Mouse (Mus musculus): ENCODE measurements around the gene Tmem40. TPM values are rescaled to one million over a fixed set of nuclear protein-coding genes. Genes with fewer than 3 reads are reported as not detected.
A peak's percentile ranks its signal among the peaks of the same experiment; 100 is the strongest.

Tmem40 gene
- polyA plus RNA-seq, 1 experiment from 2014 or later, result 0.78 TPM

DNA sequence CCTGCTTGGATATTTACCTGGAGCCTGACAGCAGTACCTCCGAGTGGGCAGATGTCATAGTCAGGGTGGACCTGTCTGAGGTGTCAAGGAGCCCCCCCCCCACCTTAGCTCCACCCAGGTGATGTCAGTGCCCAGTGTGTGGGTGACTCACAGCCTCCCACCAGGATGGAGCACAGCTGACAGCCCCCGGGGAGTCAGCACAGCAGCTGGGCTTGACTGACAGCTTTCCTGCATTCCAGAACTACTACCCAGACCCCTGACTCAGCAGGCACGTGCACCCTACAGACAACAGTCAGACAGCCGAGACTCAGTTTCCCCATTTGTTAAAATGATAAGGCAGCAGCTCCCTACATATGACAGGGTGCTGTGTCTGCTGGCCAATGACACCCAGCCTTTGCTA lies 1.2 kb downstream of the Tmem40 start:
- Histone ChIP-seq H3K27me3 (replicated peaks) (no peaks in the 10 kb centered on the region), H3K9ac (no peak overlapping the region), H3K36me3 (no peaks in the 10 kb centered on the region), H3K27ac (no peak overlapping the region), H3K4me1 (replicated peaks) (peaks cover 21% of the 10 kb centered on the region), H3K4me2 (replicated peaks) (no peak overlapping the region), H3K4me3 (replicated peaks) (no peak overlapping the region), H3K9me3 (no peaks in the 10 kb centered on the region)
- WGBS, result 47% methylated on average over 4 of the region's 4 CpGs
- ATAC-seq, result no peak

- no peaks in the 10 kb centered on the region for H3K36me3 ChIP-seq
- no peak overlapping the region for H3K27ac ChIP-seq
- no peak overlapping the region for H3K9ac ChIP-seq
- ATAC-seq, result no peak
- 93% methylated on average over 4 of the region's 4 CpGs for WGBS
- no peak overlapping the region for H3K4me3 ChIP-seq (replicated peaks)
- peaks cover 21% of the 10 kb centered on the region for H3K4me1 ChIP-seq (replicated peaks)
- H3K4me2 ChIP-seq (replicated peaks), result no peak overlapping the region
- H3K9me3 ChIP-seq, result no peaks in the 10 kb centered on the region
- H3K27me3 ChIP-seq (replicated peaks), result no peaks in the 10 kb centered on the region
Measured at GRCm38 (mm10) chr6:115760137-115760536, 2.1 kb downstream of the Tmem40 start.

DNA sequence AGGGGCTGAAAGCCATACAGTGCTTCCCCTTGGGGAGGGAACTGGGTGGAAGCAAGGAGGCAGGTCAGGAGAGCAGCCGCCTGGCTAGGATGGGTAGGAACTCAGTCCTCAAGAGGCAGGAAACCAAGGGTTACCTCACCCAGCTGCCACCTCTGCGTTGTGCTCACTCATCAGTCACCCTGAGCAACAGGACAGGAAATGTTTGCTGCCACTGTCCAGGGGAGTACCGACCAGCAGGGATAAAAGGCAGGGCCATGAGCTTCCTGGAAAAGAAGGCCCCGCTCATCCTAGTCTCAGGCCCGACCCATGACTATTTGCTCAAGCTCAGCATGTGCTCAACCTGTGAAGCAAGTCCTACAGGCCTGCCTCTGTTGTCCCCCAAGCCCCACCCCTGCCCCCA lies 2.7 kb downstream of the Tmem40 start:
- Histone ChIP-seq H3K36me3 (no peaks in the 10 kb centered on the region), H3K4me1 (replicated peaks) (peaks cover 19% of the 10 kb centered on the region), H3K9me3 (no peaks in the 10 kb centered on the region), H3K4me3 (replicated peaks) (no peak overlapping the region), H3K9ac (no peak overlapping the region), H3K4me2 (replicated peaks) (no peak overlapping the region), H3K27me3 (replicated peaks) (no peaks in the 10 kb centered on the region), H3K27ac (no peak overlapping the region)
- 29% methylated on average over 5 of the region's 5 CpGs for WGBS
- peak; percentile 24 for ATAC-seq

GRCm38 (mm10) chr6:115758981-115759435 lies 3.2 kb downstream of the Tmem40 start:
- no peak overlapping the region for H3K4me2 ChIP-seq (replicated peaks)
- H3K27me3 ChIP-seq (replicated peaks), result no peaks in the 10 kb centered on the region
- no peak overlapping the region for H3K9ac ChIP-seq
- no peak overlapping the region for H3K27ac ChIP-seq
- peak; percentile 53; the same call in 1 of the 2 replicates for ATAC-seq
- peaks cover 16% of the 10 kb centered on the region for H3K4me1 ChIP-seq (replicated peaks)
- no peaks in the 10 kb centered on the region for H3K36me3 ChIP-seq
- H3K9me3 ChIP-seq, result no peaks in the 10 kb centered on the region
- H3K4me3 ChIP-seq (replicated peaks), result no peak overlapping the region
- 48% methylated on average over 9 of the region's 9 CpGs for WGBS

DNA sequence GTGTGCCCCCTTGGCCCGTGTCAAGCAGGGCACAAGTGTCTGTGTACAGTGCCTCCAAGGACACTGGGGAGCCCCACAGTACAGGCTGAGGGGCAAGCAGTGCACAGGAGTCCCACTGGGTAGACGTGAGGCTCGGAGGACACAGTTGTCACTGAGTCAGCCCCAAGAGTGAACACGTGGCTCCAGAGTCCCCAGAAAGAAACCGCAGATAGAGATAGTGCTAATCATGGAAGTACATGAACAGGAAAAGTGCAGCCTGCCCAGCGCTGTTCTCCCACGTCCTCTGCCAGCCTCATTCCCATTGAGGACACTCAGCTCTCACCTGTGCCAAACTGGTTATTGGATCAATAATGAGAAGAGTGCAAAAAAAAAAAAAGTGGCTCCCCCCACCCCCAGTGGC lies 6.7 kb downstream of the Tmem40 start:
- H3K9me3 ChIP-seq, result no peaks in the 10 kb centered on the region
- H3K27me3 ChIP-seq (replicated peaks), result no peaks in the 10 kb centered on the region
- no peak overlapping the region for H3K4me3 ChIP-seq (replicated peaks)
- no peak overlapping the region for H3K9ac ChIP-seq
- H3K4me1 ChIP-seq (replicated peaks), result 0 out of 2 replicates have a peak, but pooled peaks cover 8% of the 10 kb centered on the region
- 79% methylated on average over 7 of the region's 7 CpGs for WGBS
- H3K36me3 ChIP-seq, result no peaks in the 10 kb centered on the region
- H3K4me2 ChIP-seq (replicated peaks), result no peak overlapping the region
- no peak overlapping the region for H3K27ac ChIP-seq
- 0 out of 2 replicates have a peak, but pooled peaks have one; percentile 18 for ATAC-seq

GRCm38 (mm10) chr6:115746326-115746725 lies 15.9 kb downstream of the Tmem40 start:
- Histone ChIP-seq H3K27ac (no peak overlapping the region), H3K27me3 (replicated peaks) (no peaks in the 10 kb centered on the region), H3K36me3 (no peaks in the 10 kb centered on the region), H3K9ac (no peak overlapping the region), H3K9me3 (no peaks in the 10 kb centered on the region), H3K4me1 (replicated peaks) (no peaks in the 10 kb centered on the region), H3K4me3 (replicated peaks) (no peak overlapping the region), H3K4me2 (replicated peaks) (no peak overlapping the region)
- ATAC-seq, result no peak
- WGBS, result 69% methylated on average over 1 of the region's 1 CpGs

DNA sequence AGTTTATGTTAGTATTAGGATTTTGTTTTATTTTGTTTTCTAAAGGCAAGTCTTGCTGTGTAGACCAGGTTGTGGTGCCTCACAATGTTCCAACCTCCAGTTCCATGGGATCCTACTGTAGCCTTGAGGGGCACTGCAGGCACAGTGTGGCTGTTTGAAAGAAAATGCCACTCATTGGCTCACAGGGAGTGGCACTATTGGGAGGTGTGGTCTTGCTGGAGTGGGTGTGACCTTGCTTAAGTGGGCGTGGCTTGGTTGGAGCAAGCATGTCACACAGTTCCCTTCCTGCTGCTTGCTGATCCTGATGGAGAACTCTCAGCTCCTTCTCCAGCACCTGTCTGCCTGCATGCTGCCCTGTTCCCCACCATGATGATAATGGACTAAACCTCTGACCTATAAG lies 18.6 kb downstream of the Tmem40 start:
- WGBS, result 0% methylated on average over 1 of the region's 1 CpGs
- peak; percentile 95 for ATAC-seq
- H3K9ac ChIP-seq, result no peak overlapping the region

DNA sequence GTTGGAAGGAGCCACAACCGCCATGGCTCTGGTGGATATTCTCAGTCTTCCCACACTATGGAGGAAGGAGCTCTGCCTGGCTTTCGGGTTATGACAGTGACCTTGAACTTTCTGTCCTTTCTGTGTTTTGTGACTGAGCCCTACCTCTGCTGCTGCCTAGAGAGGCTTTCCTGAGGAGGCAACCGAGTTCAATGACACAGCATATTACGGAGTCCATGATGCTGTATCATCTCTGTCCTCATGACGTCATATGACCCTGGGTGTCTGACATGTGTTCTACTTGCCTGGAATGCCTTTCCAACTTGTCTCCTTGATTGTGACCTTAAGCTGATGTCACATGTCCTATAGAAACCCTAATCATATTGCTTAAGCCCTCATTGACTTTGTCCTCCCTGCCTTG lies 23.2 kb downstream of the Tmem40 start:
- H3K4me1 ChIP-seq (replicated peaks), result no peaks in the 10 kb centered on the region
- no peaks in the 10 kb centered on the region for H3K27me3 ChIP-seq (replicated peaks)
- H3K9me3 ChIP-seq, result no peaks in the 10 kb centered on the region
- no peak for ATAC-seq
- no peaks in the 10 kb centered on the region for H3K36me3 ChIP-seq
- H3K4me2 ChIP-seq (replicated peaks), result no peak overlapping the region
- no peak overlapping the region for H3K4me3 ChIP-seq (replicated peaks)
- WGBS, result 86% methylated on average over 5 of the region's 5 CpGs
- no peak overlapping the region for H3K9ac ChIP-seq
- no peak overlapping the region for H3K27ac ChIP-seq

More for the DNA sequence above, 18.6 kb downstream of the Tmem40 start:
- no peak overlapping the region for H3K4me3 ChIP-seq (replicated peaks)
- no peaks in the 10 kb centered on the region for H3K4me1 ChIP-seq (replicated peaks)
- no peak overlapping the region for H3K27ac ChIP-seq
- H3K4me2 ChIP-seq (replicated peaks), result no peak overlapping the region
- H3K36me3 ChIP-seq, result no peaks in the 10 kb centered on the region
- H3K9me3 ChIP-seq, result no peaks in the 10 kb centered on the region
- H3K27me3 ChIP-seq (replicated peaks), result no peaks in the 10 kb centered on the region

DNA sequence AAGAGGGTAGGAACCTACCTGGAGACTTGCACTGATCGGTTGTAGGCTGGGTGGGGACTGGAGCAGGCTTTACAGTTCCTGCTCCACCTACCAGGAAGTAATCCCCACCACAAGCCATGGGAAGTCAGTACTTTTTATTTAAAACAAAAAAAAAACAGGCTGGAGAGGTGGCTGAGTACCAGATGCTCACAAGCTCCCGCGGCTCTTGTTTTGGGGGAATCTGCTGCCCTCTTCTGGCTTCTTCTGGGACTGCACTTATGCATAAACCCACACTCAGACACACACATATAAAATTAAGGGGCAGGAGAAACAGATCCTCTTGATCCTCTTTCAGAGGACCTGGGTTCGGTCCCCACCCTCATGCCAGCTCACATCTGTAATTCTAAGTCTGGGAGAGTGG lies 27.3 kb downstream of the Tmem40 start:
- no peaks in the 10 kb centered on the region for H3K4me1 ChIP-seq (replicated peaks)
- H3K4me3 ChIP-seq (replicated peaks), result no peak overlapping the region
- no peak overlapping the region for H3K9ac ChIP-seq
- 71% methylated on average over 4 of the region's 4 CpGs for WGBS
- H3K27me3 ChIP-seq (replicated peaks), result no peaks in the 10 kb centered on the region
- H3K4me2 ChIP-seq (replicated peaks), result no peak overlapping the region
- H3K9me3 ChIP-seq, result no peaks in the 10 kb centered on the region
- no peaks in the 10 kb centered on the region for H3K36me3 ChIP-seq
- ATAC-seq, result no peak
- H3K27ac ChIP-seq, result no peak overlapping the region

DNA sequence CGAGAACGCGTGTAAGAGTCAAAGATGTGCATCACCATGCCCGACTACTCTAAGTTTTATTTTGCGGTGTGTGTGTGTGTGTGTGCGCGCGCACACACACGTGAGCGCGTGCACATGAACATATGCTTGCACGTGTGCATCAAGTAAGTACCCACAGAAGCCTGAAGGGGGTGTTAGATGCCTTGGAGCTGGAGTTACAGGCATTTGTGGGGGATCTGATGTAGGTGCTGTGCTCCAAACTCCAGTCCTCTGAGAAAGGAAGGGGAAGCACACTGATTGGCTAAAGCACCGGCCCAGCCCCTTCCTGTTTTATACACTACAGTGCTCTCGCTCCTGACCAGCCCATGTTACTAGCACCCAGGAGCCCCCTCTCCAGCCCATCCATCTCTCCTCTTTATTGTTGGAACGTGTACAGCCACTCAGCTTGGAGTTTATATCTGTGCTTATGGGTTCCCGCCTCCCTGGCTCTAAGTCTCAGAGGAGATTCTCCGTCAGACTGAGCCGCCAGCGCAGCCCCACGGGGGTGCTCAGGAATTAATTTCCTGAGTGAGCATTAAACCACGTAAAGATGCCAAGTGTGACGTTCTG lies 29.8 kb downstream of the Tmem40 start:
- Histone ChIP-seq H3K4me3 (replicated peaks) (no peak overlapping the region), H3K9me3 (0 out of 2 replicates have a peak, but pooled peaks cover 2% of the 10 kb centered on the region), H3K4me1 (replicated peaks) (no peaks in the 10 kb centered on the region), H3K4me2 (replicated peaks) (no peak overlapping the region), H3K36me3 (no peaks in the 10 kb centered on the region), H3K9ac (no peak overlapping the region), H3K27ac (no peak overlapping the region), H3K27me3 (replicated peaks) (no peaks in the 10 kb centered on the region)
- ATAC-seq, result no peak
- 71% methylated on average over 22 of the region's 22 CpGs for WGBS

DNA sequence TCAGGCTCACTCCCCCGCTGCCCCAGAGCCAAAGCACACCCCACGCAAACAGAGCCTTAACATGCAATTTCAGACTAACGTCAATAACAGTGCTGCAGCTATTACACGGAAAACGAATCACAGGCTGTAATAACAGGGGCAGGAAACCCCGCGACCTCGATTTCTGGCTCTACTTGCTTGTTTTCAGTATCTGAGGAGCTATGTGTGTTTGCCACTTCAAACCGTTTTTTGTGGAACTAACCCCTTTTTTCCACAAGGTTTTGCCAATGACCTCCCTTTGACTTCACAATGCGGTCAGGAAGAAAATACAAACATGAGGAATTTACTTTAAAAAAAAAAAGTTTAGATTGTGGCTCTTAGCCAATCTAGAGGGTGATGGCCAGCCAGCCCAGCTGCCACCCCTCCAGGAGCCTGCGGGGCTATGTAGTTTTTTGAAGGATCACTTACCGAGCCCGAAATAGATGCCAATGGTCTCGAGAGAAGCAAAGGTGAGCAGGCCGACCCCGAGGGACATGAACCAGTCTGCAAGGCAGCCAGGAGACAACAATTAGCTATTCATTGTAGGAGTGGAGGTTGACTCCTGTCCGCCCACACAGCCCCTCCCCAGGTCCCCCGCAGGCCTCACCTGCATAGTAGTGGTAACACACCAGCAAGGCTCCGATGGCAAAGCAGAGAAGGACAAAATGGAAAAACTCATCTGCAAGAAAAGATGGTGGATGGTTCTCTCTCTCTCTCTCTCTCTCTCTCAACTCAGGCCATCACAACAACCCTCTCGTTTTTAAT lies 31.5 kb downstream of the Tmem40 start:
- Histone ChIP-seq H3K9me3 (0 out of 2 replicates have a peak, but pooled peaks cover 5% of the 10 kb centered on the region), H3K9ac (no peak overlapping the region), H3K27me3 (replicated peaks) (no peaks in the 10 kb centered on the region), H3K4me3 (replicated peaks) (no peak overlapping the region), H3K4me1 (replicated peaks) (no peaks in the 10 kb centered on the region), H3K36me3 (no peaks in the 10 kb centered on the region), H3K4me2 (replicated peaks) (no peak overlapping the region), H3K27ac (no peak overlapping the region)
- 58% methylated on average over 20 of the region's 20 CpGs for WGBS
- ATAC-seq, result no peak

GRCm38 (mm10) chr6:115727570-115727969 lies 34.6 kb downstream of the Tmem40 start:
- no peak for ATAC-seq
- H3K27ac ChIP-seq, result no peak overlapping the region
- no peaks in the 10 kb centered on the region for H3K4me1 ChIP-seq (replicated peaks)
- H3K4me2 ChIP-seq (replicated peaks), result no peak overlapping the region
- 0 out of 2 replicates have a peak, but pooled peaks cover 5% of the 10 kb centered on the region for H3K9me3 ChIP-seq
- 59% methylated on average over 2 of the region's 2 CpGs for WGBS
- no peaks in the 10 kb centered on the region for H3K36me3 ChIP-seq
- H3K27me3 ChIP-seq (replicated peaks), result no peaks in the 10 kb centered on the region
- no peak overlapping the region for H3K4me3 ChIP-seq (replicated peaks)
- H3K9ac ChIP-seq, result no peak overlapping the region

DNA sequence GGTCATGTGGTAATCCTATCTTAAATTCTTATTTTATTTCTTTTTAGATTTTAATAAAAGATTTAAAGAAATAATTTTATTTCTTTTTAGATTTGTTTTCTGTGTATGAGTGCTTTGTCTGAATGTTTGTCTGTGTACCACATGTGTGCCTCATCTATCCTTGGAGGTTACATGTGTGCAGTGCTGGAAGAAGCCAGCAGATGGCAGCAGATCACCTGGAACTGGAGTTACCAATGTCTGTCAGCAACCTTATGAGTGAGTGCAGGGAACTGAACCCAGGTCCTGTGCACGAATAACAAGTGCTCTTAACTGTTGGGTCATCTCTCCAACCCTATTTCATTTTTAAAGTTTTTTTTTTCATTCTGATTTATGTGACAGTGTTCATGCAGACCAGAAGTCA lies 35.1 kb downstream of the Tmem40 start:
- no peak overlapping the region for H3K27ac ChIP-seq
- H3K4me1 ChIP-seq (replicated peaks), result no peaks in the 10 kb centered on the region
- no peaks in the 10 kb centered on the region for H3K27me3 ChIP-seq (replicated peaks)
- no peaks in the 10 kb centered on the region for H3K36me3 ChIP-seq
- H3K9ac ChIP-seq, result no peak overlapping the region
- H3K4me2 ChIP-seq (replicated peaks), result no peak overlapping the region
- H3K4me3 ChIP-seq (replicated peaks), result no peak overlapping the region
- 0 out of 2 replicates have a peak, but pooled peaks cover 5% of the 10 kb centered on the region for H3K9me3 ChIP-seq
- ATAC-seq, result no peak
- WGBS, result 82% methylated on average over 1 of the region's 1 CpGs

Data from intestine, embryonic 15.5 days (tissue).